Mouse (Mus musculus) testis, adult 2 months (tissue): ENCODE results near the gene Tmem87a.

Experiments
- CTCF ChIP-seq: fragments of 200-500 bp; IDR thresholded peaks from 2 replicates; pipeline ENCODE4 v1.5.1; 2012; ENCODE audit warnings: low read depth, mild to moderate bottlenecking, inconsistent platforms, low read length, moderate library complexity; ENCODE audit not compliant: control insufficient read depth, insufficient read depth, insufficient replicate concordance
- POLR2A ChIP-seq: fragments of 200-500 bp; IDR thresholded peaks from 2 replicates; pipeline ENCODE4 v1.6.1; 2012; ENCODE audit warnings: low read depth, mild to moderate bottlenecking, inconsistent platforms, low read length, moderate library complexity; ENCODE audit not compliant: control insufficient read depth

DNA sequence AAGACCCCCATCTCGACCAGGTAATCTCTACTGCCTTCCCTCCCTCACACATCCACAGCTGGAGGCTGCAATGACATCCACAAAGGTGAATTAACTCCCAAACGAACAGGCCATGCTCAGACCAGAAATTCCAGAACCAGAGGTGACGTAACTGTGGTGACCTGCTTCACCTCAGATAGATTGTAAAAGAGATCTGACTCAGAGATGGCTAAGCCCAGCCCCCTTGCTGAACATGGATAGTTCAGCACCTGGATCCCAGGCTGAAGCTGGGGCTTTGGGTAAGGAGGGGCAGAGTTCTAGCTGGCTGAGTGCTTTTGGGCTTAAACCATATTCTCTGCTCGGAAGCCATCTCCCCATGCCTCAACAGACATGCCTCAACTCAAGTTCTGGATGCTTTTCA is 88.8 kb downstream of the Tmem87a start:
- TF ChIP-seq CTCF = no peak
- TF ChIP-seq POLR2A = no peak
